Mouse (Mus musculus): ENCODE results near the gene Avpr2.

- peak; percentile 55; the same call in 1 of the 2 replicates for TF ChIP-seq CTCF (IDR thresholded peaks at IDR 0.05; ENCODE audit: borderline replicate concordance, extremely low read depth, insufficient read depth, insufficient read length)
- TF ChIP-seq POLR2A (IDR thresholded peaks at IDR 0.05; ENCODE audit: borderline replicate concordance, extremely low read depth, insufficient read depth, insufficient read length, poor library complexity, severe bottlenecking): 0 out of 2 replicates have a peak, but pooled peaks have one; percentile 3
These were observed 23.2 kb downstream of the Avpr2 start for GRCm38 (mm10) chrX:73914827-73915703.

Data from brain, embryonic 14.5 days (tissue).